24 mouse cellular contexts compared by ENCODE assay signal in the genomic region with DNA sequence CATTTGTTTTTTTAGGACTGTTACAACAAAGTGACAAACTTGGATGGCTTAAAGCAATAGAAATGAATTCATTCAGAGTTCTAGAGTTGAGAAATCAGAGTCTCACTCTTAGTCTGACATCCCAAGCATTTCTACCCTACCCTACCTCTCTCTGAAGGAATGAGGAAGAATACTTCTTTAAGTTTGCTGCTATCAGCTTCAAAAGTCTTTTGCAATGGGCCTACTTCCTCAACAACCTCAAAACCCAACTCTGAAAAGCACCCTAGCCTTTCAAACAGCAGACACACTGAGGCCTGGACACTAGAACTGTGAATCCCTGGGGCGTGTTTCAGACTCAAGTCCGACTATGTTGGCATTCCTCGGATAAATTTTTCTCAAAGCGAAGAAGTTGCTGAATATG.
DNase-seq lines count a peak whose midpoint lies in the region; ATAC-seq and TF ChIP-seq lines count a peak whose summit lies in the region.
"Had no signal": no experiment of that assay in that cellular context is flagged by ENCODE, and none has a peak within 500 bp of the region (broad histone marks: within the 10 kb centered on the region; RNA-seq: fewer than 3 reads in every experiment).

No protein-coding gene starts in this region.

- H3K4me1 ChIP-seq in midbrain, postnatal 0 days (ENCODE audit: insufficient read depth, low read length): no peaks in the 10 kb centered on the region
- H3K4me1 ChIP-seq in intestine, embryonic 15.5 days (replicated peaks): no peaks in the 10 kb centered on the region
- H3K4me1 ChIP-seq: embryonic facial prominence, embryonic 13.5 days; embryonic facial prominence, embryonic 15.5 days; forebrain, embryonic 10.5 days; forebrain, embryonic 12.5 days had no signal

- H3K27ac ChIP-seq in midbrain, postnatal 0 days (ENCODE audit: low read depth, low read length): no peak overlapping the region
- H3K27ac ChIP-seq in intestine, embryonic 15.5 days: no peak overlapping the region
- H3K27ac ChIP-seq: embryonic facial prominence, embryonic 13.5 days; embryonic facial prominence, embryonic 15.5 days; forebrain, embryonic 10.5 days; forebrain, embryonic 12.5 days had no signal

- no peak for TF ChIP-seq CTCF in midbrain, postnatal 0 days (IDR thresholded peaks at IDR 0.05)

- ATAC-seq in granulocyte monocyte progenitor cell, adult 5-6 weeks (replicated peaks; ENCODE audit: poor library complexity, severe bottlenecking): peak; percentile 83
- ATAC-seq in megakaryocyte progenitor cell, adult 5-6 weeks (replicated peaks; ENCODE audit: poor library complexity): peak; percentile 82
- ATAC-seq in midbrain, postnatal 0 days (ENCODE audit: low FRiP score): no peak
- ATAC-seq in intestine, embryonic 15.5 days: no peak
- ATAC-seq: forebrain, embryonic 14.5 days; forebrain, embryonic 16.5 days; Patski had no signal

- 92% methylated on average over 4 of the region's 4 CpGs for WGBS in midbrain, postnatal 0 days
- WGBS in intestine, embryonic 15.5 days: 95% methylated on average over 4 of the region's 4 CpGs

- no peaks in the 10 kb centered on the region for H3K36me3 ChIP-seq in midbrain, postnatal 0 days (ENCODE audit: insufficient read depth, low read length)
- H3K36me3 ChIP-seq in intestine, embryonic 15.5 days: no peaks in the 10 kb centered on the region
- H3K36me3 ChIP-seq: embryonic facial prominence, embryonic 13.5 days; embryonic facial prominence, embryonic 15.5 days; forebrain, embryonic 10.5 days; forebrain, embryonic 12.5 days; G1E had no signal

- H3K9ac ChIP-seq in midbrain, postnatal 0 days (replicated peaks; ENCODE audit: low read length, poor library complexity, severe bottlenecking): no peak overlapping the region
- H3K9ac ChIP-seq in intestine, embryonic 15.5 days: no peak overlapping the region
- H3K9ac ChIP-seq: embryonic facial prominence, embryonic 13.5 days; embryonic facial prominence, embryonic 15.5 days; forebrain, embryonic 12.5 days had no signal

- H3K4me3 ChIP-seq in midbrain, postnatal 0 days (ENCODE audit: low read depth, low read length): no peak overlapping the region
- no peak overlapping the region for H3K4me3 ChIP-seq in intestine, embryonic 15.5 days (replicated peaks)
- H3K4me3 ChIP-seq: embryonic facial prominence, embryonic 13.5 days; embryonic facial prominence, embryonic 15.5 days; erythroblast, embryonic 14.5 days; forebrain, embryonic 10.5 days; forebrain, embryonic 12.5 days had no signal

- no peaks in the 10 kb centered on the region for H3K9me3 ChIP-seq in midbrain, postnatal 0 days (ENCODE audit: low read length)
- no peaks in the 10 kb centered on the region for H3K9me3 ChIP-seq in intestine, embryonic 15.5 days
- H3K9me3 ChIP-seq: embryonic facial prominence, embryonic 13.5 days; embryonic facial prominence, embryonic 15.5 days; forebrain, embryonic 10.5 days; forebrain, embryonic 12.5 days; G1E had no signal

- DNase-seq in 416B (ENCODE audit: low read depth): peak; percentile 20
- DNase-seq in midbrain, postnatal 0 days (ENCODE audit: low spot score): no peak
- DNase-seq: adrenal gland, adult 2 months; adrenal gland, postnatal 10 days; adrenal gland, postnatal 25 days; cerebellum, adult 11 months; cerebellum, adult 18-20 months; cerebellum, adult 8-10 months; cerebellum, adult 9-11 months; cerebellum, postnatal 14 days; cerebellum, postnatal 36 days; embryo, embryonic 11 days had no signal

- no peaks in the 10 kb centered on the region for H3K27me3 ChIP-seq in midbrain, postnatal 0 days (ENCODE audit: insufficient read depth, low read length)
- H3K27me3 ChIP-seq in intestine, embryonic 15.5 days (replicated peaks): no peaks in the 10 kb centered on the region
- H3K27me3 ChIP-seq: embryonic facial prominence, embryonic 13.5 days; embryonic facial prominence, embryonic 15.5 days; forebrain, embryonic 12.5 days; Patski had no signal

- no peak overlapping the region for H3K4me2 ChIP-seq in midbrain, postnatal 0 days (ENCODE audit: low read depth, low read length, poor library complexity, severe bottlenecking)
- H3K4me2 ChIP-seq in intestine, embryonic 15.5 days (replicated peaks): no peak overlapping the region
- H3K4me2 ChIP-seq: embryonic facial prominence, embryonic 13.5 days; embryonic facial prominence, embryonic 15.5 days; forebrain, embryonic 12.5 days had no signal

Comparison
In these comparisons a context has a peak if more than half of its experiments do, and no peak if none do; other contexts are left out.
1. ATAC-seq: peak in granulocyte monocyte progenitor cell, adult 5-6 weeks (single experiment) and megakaryocyte progenitor cell, adult 5-6 weeks (single experiment); none in midbrain, postnatal 0 days (single experiment) and intestine, embryonic 15.5 days (single experiment).